Mouse (Mus musculus): ENCODE measurements around the gene Dnaja1. TPM values are rescaled to one million over a fixed set of nuclear protein-coding genes. Genes with fewer than 3 reads are reported as not detected.
A peak's percentile ranks its signal among the peaks of the same experiment; 100 is the strongest.

Dnaja1 gene
- polyA plus RNA-seq, 1 experiment: 98.7 TPM

GRCm38 (mm10) chr4:40777116-40777515 lies 55.2 kb downstream of the Dnaja1 start:
- Histone ChIP-seq H3K4me1 (ENCODE audit: control insufficient read depth, insufficient read depth, low read length) (no peaks in the 10 kb centered on the region), H3K27ac (ENCODE audit: insufficient read depth, low read length) (no peak overlapping the region), H3K4me3 (ENCODE audit: insufficient read depth, low read length) (no peak overlapping the region)
- no peak for TF ChIP-seq CTCF (IDR thresholded peaks at IDR 0.05; ENCODE audit: extremely low read depth, insufficient read depth, low read length)
- no peak for TF ChIP-seq POLR2A (IDR thresholded peaks at IDR 0.05; ENCODE audit: extremely low read depth, insufficient read depth, low read length)

- Histone ChIP-seq H3K4me1 (ENCODE audit: control insufficient read depth, insufficient read depth, low read length) (no peaks in the 10 kb centered on the region), H3K4me3 (ENCODE audit: insufficient read depth, low read length) (no peak overlapping the region), H3K27ac (ENCODE audit: insufficient read depth, low read length) (no peak overlapping the region)
- TF ChIP-seq POLR2A (IDR thresholded peaks at IDR 0.05; ENCODE audit: extremely low read depth, insufficient read depth, low read length) (no peak), CTCF (IDR thresholded peaks at IDR 0.05; ENCODE audit: extremely low read depth, insufficient read depth, low read length) (0 out of 2 replicates have a peak, but pooled peaks have one; percentile 15)
These were observed 56.7 kb downstream of the Dnaja1 start for GRCm38 (mm10) chr4:40778656-40779055.

- TF ChIP-seq POLR2A (IDR thresholded peaks at IDR 0.05; ENCODE audit: extremely low read depth, insufficient read depth, low read length) (no peak), CTCF (IDR thresholded peaks at IDR 0.05; ENCODE audit: extremely low read depth, insufficient read depth, low read length) (no peak)
- Histone ChIP-seq H3K27ac (ENCODE audit: insufficient read depth, low read length) (no peak overlapping the region), H3K4me1 (ENCODE audit: control insufficient read depth, insufficient read depth, low read length) (no peaks in the 10 kb centered on the region), H3K4me3 (ENCODE audit: insufficient read depth, low read length) (no peak overlapping the region)
These were observed 59.2 kb downstream of the Dnaja1 start for GRCm38 (mm10) chr4:40781143-40781542.

- no peak overlapping the region for H3K4me3 ChIP-seq (ENCODE audit: insufficient read depth, low read length)
- no peaks in the 10 kb centered on the region for H3K4me1 ChIP-seq (ENCODE audit: control insufficient read depth, insufficient read depth, low read length)
- H3K27ac ChIP-seq (ENCODE audit: insufficient read depth, low read length): no peak overlapping the region
- no peak for TF ChIP-seq POLR2A (IDR thresholded peaks at IDR 0.05; ENCODE audit: extremely low read depth, insufficient read depth, low read length)
- no peak for TF ChIP-seq CTCF (IDR thresholded peaks at IDR 0.05; ENCODE audit: extremely low read depth, insufficient read depth, low read length)
These were observed 60.0 kb downstream of the Dnaja1 start for GRCm38 (mm10) chr4:40781797-40782495.

- Histone ChIP-seq H3K4me1 (ENCODE audit: control insufficient read depth, insufficient read depth, low read length) (no peaks in the 10 kb centered on the region), H3K4me3 (ENCODE audit: insufficient read depth, low read length) (no peak overlapping the region), H3K27ac (ENCODE audit: insufficient read depth, low read length) (no peak overlapping the region)
- TF ChIP-seq POLR2A (IDR thresholded peaks at IDR 0.05; ENCODE audit: extremely low read depth, insufficient read depth, low read length) (no peak), CTCF (IDR thresholded peaks at IDR 0.05; ENCODE audit: extremely low read depth, insufficient read depth, low read length) (no peak)
These were observed 61.1 kb downstream of the Dnaja1 start for GRCm38 (mm10) chr4:40783049-40783448.

GRCm38 (mm10) chr4:40784556-40785169 lies 62.7 kb downstream of the Dnaja1 start:
- H3K4me1 ChIP-seq (ENCODE audit: control insufficient read depth, insufficient read depth, low read length): no peaks in the 10 kb centered on the region
- TF ChIP-seq CTCF (IDR thresholded peaks at IDR 0.05; ENCODE audit: extremely low read depth, insufficient read depth, low read length) (no peak), POLR2A (IDR thresholded peaks at IDR 0.05; ENCODE audit: extremely low read depth, insufficient read depth, low read length) (no peak)
- H3K4me3 ChIP-seq (ENCODE audit: insufficient read depth, low read length): no peak overlapping the region
- no peak overlapping the region for H3K27ac ChIP-seq (ENCODE audit: insufficient read depth, low read length)

- Histone ChIP-seq H3K27ac (ENCODE audit: insufficient read depth, low read length) (no peak overlapping the region), H3K4me1 (ENCODE audit: control insufficient read depth, insufficient read depth, low read length) (no peaks in the 10 kb centered on the region), H3K4me3 (ENCODE audit: insufficient read depth, low read length) (no peak overlapping the region)
- TF ChIP-seq CTCF (IDR thresholded peaks at IDR 0.05; ENCODE audit: extremely low read depth, insufficient read depth, low read length) (no peak), POLR2A (IDR thresholded peaks at IDR 0.05; ENCODE audit: extremely low read depth, insufficient read depth, low read length) (no peak)
These were observed 63.7 kb downstream of the Dnaja1 start for GRCm38 (mm10) chr4:40785620-40786166.

- Histone ChIP-seq H3K4me3 (ENCODE audit: insufficient read depth, low read length) (no peak overlapping the region), H3K4me1 (ENCODE audit: control insufficient read depth, insufficient read depth, low read length) (no peaks in the 10 kb centered on the region), H3K27ac (ENCODE audit: insufficient read depth, low read length) (no peak overlapping the region)
- no peak for TF ChIP-seq POLR2A (IDR thresholded peaks at IDR 0.05; ENCODE audit: extremely low read depth, insufficient read depth, low read length)
- no peak for TF ChIP-seq CTCF (IDR thresholded peaks at IDR 0.05; ENCODE audit: extremely low read depth, insufficient read depth, low read length)
These were observed 64.6 kb downstream of the Dnaja1 start for GRCm38 (mm10) chr4:40786578-40786977.

Other genes starting within 250 kb of the Dnaja1 start
- gene Tmem215, start 250.0 kb upstream of the Dnaja1 start, polyA plus RNA-seq (2012; rRNA removed): 10.9 and 12.9 TPM in 2 replicates
- gene Aptx, start 19.0 kb upstream of the Dnaja1 start, polyA plus RNA-seq (2012; rRNA removed): 27.8 and 28.0 TPM in 2 replicates
- 47.0 and 49.8 TPM in 2 replicates for gene Smu1, start 35.8 kb downstream of the Dnaja1 start, polyA plus RNA-seq (2012; rRNA removed)
- 4.2 and 4.3 TPM in 2 replicates for gene B4galt1, start 131.9 kb downstream of the Dnaja1 start, polyA plus RNA-seq (2012; rRNA removed)
- gene Spink4, start 197.9 kb downstream of the Dnaja1 start, polyA plus RNA-seq (2012; rRNA removed): 0.73 TPM in 1 of 2 replicates, not detected in the other
- gene Bag1, start 226.1 kb downstream of the Dnaja1 start, polyA plus RNA-seq (2012; rRNA removed): 164 and 177 TPM in 2 replicates
- gene Chmp5, start 226.3 kb downstream of the Dnaja1 start, polyA plus RNA-seq (2012; rRNA removed): 102 and 106 TPM in 2 replicates
- gene Nfx1, start 248.8 kb downstream of the Dnaja1 start, polyA plus RNA-seq (2012; rRNA removed): 84.9 and 87.1 TPM in 2 replicates

Data from cortical plate, adult 2 months (tissue).